Mouse (Mus musculus) heart, postnatal 0 days (tissue): ENCODE results near the gene Neurl1b. TPM values are rescaled to one million over a fixed set of nuclear protein-coding genes. Genes with fewer than 3 reads are reported as not detected.

Source experiments
- ATAC-seq: fragments of 200-750 bp; cut with Nextera tagmentation; 2 replicates; pipeline ENCODE4 v1.8.0; 2017; ENCODE audit warnings: low read depth, moderate number of reproducible peaks, moderate library complexity; ENCODE audit not compliant: insufficient read depth
- DNase-seq: peaks from one replicate; pipeline ENCODE4 v3.0.0-alpha.2; 2016; ENCODE audit warnings: low spot score
- H3K27ac ChIP-seq: fragments of 300-500 bp; sonication (generic); 2 replicates; pipeline ENCODE4 v1.5.1; 2014; ENCODE audit warnings: low read depth, mild to moderate bottlenecking
- H3K27me3 ChIP-seq: fragments of 300-500 bp; sonication (generic); 2 replicates; pipeline ENCODE4 v1.6.1; 2014; ENCODE audit warnings: low read length, mixed read lengths; ENCODE audit not compliant: control insufficient read depth, insufficient read depth
- H3K36me3 ChIP-seq: fragments of 300-500 bp; sonication (generic); replicated peaks from 2 replicates; pipeline ENCODE4 v1.6.1; 2014; ENCODE audit warnings: low read length, mixed read lengths; ENCODE audit not compliant: control insufficient read depth, insufficient read depth
- H3K4me1 ChIP-seq: fragments of 300-500 bp; sonication (generic); 2 replicates; pipeline ENCODE4 v1.6.1; 2014; ENCODE audit warnings: antibody characterized with exemption; ENCODE audit not compliant: control insufficient read depth, insufficient read depth
- H3K4me2 ChIP-seq: fragments of 300-500 bp; sonication (generic); 2 replicates; pipeline ENCODE4 v1.6.1; 2014; ENCODE audit warnings: low read depth, mild to moderate bottlenecking, low read length, moderate library complexity
- H3K4me3 ChIP-seq: fragments of 300-500 bp; sonication (generic); 2 replicates; pipeline ENCODE4 v1.5.1; 2014; ENCODE audit warnings: low read depth, low read length
- H3K9ac ChIP-seq: fragments of 300-500 bp; sonication (generic); replicated peaks from 2 replicates; pipeline ENCODE4 v1.6.1; 2014; ENCODE audit warnings: low read depth, low read length, mixed read lengths
- H3K9me3 ChIP-seq: fragments of 300-500 bp; sonication (generic); replicated peaks from 2 replicates; pipeline ENCODE4 v1.6.1; 2016; ENCODE audit warnings: low read length; ENCODE audit not compliant: control insufficient read depth
- CTCF ChIP-seq: IDR thresholded peaks from 2 replicates; pipeline ENCODE4 v1.5.1; 2016; ENCODE audit warnings: antibody characterized with exemption, control low read depth, low read depth
- EP300 ChIP-seq: IDR thresholded peaks from 2 replicates; pipeline ENCODE4 v1.6.1; 2016; ENCODE audit warnings: antibody characterized with exemption, low read depth
- WGBS: fragments of 180-500 bp; shearing (Covaris S2); extraction: QIAGEN DNeasy Blood & Tissue Kit; methylation state at CpG from one replicate; pipeline ENCODE4 v1.1.7; 2014; 5-methylcytosine and 5-hydroxymethylcytosine counted together
- polyA plus RNA-seq: library from polyadenylated mRNA; unstranded; fragments of >200 nt; fragmentation: Nextera tagmentation; extraction: Ambion mirVana; gene quantifications from 2 replicates; pipeline ENCODE4 v1.2.1, GENCODE M21; 2015
- total RNA-seq: library from RNA; depleted of rRNA; stranded (reverse); fragments of >200 nt; gene quantifications from 2 replicates; pipeline ENCODE4 v1.2.3, GENCODE M21; 2014; ENCODE audit warnings: low replicate concordance; rRNA removed

Gene Neurl1b
- total RNA-seq (66.1 and 143 TPM in 2 replicates), polyA plus RNA-seq (1.2 and 1.6 TPM in 2 replicates)

DNA sequence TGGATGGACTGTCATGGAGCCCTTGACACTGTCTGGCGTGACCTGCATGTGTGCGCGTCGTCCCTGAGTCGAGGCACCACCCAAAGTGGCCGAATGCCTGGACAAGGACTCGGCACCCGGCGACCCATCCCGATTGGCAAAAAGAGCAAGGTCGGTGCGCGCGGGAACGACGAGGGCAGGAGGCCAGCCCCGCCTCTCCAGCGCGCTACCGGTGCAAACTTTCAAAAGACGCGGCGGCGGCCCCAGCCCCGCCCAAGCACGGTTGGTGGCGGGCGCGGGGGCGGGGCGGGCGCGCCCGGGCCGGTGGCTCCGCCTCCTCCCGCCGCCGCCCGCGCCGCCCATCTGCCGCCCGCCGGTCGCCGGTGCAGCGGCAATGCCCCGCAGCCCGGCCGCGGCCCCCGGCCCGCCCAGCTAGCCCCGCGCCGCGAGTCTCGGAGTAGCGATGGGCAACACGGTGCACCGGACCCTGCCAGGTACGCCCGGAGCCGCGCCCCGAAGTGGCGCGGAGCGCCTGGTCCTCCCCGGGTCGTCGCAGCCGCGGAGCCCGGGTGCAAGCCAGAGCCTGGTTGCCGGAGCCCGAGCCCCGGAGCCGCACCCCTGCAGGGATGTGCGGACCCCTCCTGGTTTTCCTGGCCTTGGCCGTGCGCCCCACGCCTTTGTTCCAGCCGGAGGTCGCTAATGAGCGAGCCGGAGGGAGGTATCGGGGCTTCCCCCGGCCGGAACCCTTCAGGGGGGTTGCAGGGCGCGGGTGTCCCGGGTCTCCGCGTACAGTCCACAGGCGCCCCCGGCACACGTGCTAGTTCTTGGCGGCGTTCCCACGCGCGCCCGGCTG lies at the start of gene Neurl1b:
Gene Neurl1b (plus strand): TSS at position 307 of the 832 bp plus-strand sequence.
- 1% methylated on average over 75 of the region's 105 CpGs for WGBS
- H3K4me1 ChIP-seq: peaks cover 26% of the 10 kb centered on the region; the same call in 1 of the 2 replicates
- no peaks in the 10 kb centered on the region for H3K9me3 ChIP-seq
- H3K36me3 ChIP-seq: no peaks in the 10 kb centered on the region
- 0 out of 2 replicates have a peak, but pooled peaks cover 6% of the 10 kb centered on the region for H3K27me3 ChIP-seq
- H3K27ac ChIP-seq: peak within 1 kb of the TSS; percentile 31
- H3K4me3 ChIP-seq: peak within 1 kb of the TSS; percentile 65
- peak within 1 kb of the TSS; percentile 99 for H3K4me2 ChIP-seq
- TF ChIP-seq EP300 (no peak), CTCF (no peak)
- DNase-seq (peak; percentile 51), ATAC-seq (peak; percentile 75)
- H3K9ac ChIP-seq: peak within 1 kb of the TSS; percentile 64

GRCm38 (mm10) chr17:26366792-26367191 lies 47.8 kb upstream of the Neurl1b start:
- Histone ChIP-seq H3K4me3 (no peak overlapping the region), H3K4me2 (no peak overlapping the region), H3K36me3 (no peaks in the 10 kb centered on the region), H3K27me3 (no peaks in the 10 kb centered on the region), H3K4me1 (peaks cover 35% of the 10 kb centered on the region), H3K9ac (no peak overlapping the region), H3K27ac (no peak overlapping the region), H3K9me3 (no peaks in the 10 kb centered on the region)
- WGBS: 75% methylated on average over 4 of the region's 4 CpGs
- ATAC-seq: no peak
- TF ChIP-seq CTCF (no peak), EP300 (no peak)
- DNase-seq: no peak

- no peak for TF ChIP-seq EP300
- H3K4me1 ChIP-seq: peaks cover 23% of the 10 kb centered on the region
- 78% methylated on average over 10 of the region's 10 CpGs for WGBS
- no peak overlapping the region for H3K27ac ChIP-seq
- no peaks in the 10 kb centered on the region for H3K27me3 ChIP-seq
- DNase-seq (peak; percentile 50), ATAC-seq (0 out of 2 replicates have a peak, but pooled peaks have one; percentile 11)
- no peaks in the 10 kb centered on the region for H3K9me3 ChIP-seq
- H3K9ac ChIP-seq: no peak overlapping the region
- no peaks in the 10 kb centered on the region for H3K36me3 ChIP-seq
- H3K4me2 ChIP-seq: no peak overlapping the region
- no peak overlapping the region for H3K4me3 ChIP-seq
Observed at GRCm38 (mm10) chr17:26368336-26368992, 46.2 kb upstream of the Neurl1b start.

DNA sequence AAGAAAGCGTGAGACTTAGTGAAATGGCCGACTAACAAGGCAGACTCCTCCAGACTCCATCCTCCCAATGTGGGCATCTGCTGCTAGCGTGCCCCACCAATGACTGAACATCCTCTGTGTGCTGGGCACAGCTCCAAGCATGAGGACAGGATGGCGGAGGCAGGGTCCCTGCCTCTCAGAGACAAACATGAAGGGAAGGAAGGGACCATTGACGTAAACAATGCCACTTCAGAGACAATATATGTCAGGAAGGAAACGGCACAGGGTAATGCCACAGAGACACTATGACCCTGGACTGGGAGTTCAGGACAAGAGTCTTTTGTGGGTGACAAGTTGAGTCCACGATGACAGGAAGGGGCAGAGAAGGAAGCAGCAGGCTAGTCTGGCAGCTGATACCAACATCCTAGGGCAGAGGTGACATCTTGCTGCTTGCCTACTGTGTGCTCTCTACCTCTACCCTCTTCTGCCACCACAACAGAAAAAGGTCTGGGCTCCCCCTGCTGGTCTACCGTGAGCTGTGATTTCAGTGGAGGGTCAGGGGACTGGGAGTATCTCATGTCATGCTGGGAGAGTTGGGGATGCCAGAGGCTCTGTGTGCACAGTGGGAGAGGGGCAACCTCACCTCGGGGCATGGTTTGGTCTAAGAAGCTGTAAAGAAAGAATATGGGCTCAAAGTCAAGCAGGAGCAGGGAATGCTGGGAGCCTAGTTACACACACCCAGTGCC lies 43.9 kb upstream of the Neurl1b start:
- H3K4me1 ChIP-seq: peaks cover 11% of the 10 kb centered on the region

DNA sequence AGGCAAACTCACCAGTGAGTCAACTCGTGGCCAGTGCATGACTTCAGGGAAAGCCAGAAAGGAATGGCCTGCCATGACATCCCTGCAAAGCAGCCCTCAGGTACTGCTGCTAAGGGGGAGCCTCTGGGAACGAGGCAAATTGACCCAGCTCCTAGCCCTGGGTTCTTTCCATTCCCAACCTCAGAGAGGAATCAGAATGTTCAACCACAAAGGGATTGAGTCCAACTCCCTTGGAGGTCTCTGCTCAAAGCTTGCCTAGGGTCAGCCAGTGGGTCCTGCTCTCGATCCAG lies 43.4 kb upstream of the Neurl1b start:
- no peaks in the 10 kb centered on the region for H3K36me3 ChIP-seq
- no peak overlapping the region for H3K9ac ChIP-seq
- no peak overlapping the region for H3K4me2 ChIP-seq
- WGBS: 62% methylated on average over 3 of the region's 3 CpGs
- H3K4me1 ChIP-seq: peaks cover 11% of the 10 kb centered on the region
- ATAC-seq (no peak), DNase-seq (no peak)
- no peaks in the 10 kb centered on the region for H3K27me3 ChIP-seq
- no peaks in the 10 kb centered on the region for H3K9me3 ChIP-seq
- H3K27ac ChIP-seq: no peak overlapping the region
- TF ChIP-seq CTCF: no peak
- no peak for TF ChIP-seq EP300
- H3K4me3 ChIP-seq: no peak overlapping the region

More for the DNA sequence above, 43.9 kb upstream of the Neurl1b start:
- Histone ChIP-seq H3K36me3 (no peaks in the 10 kb centered on the region), H3K27ac (no peak overlapping the region), H3K9me3 (no peaks in the 10 kb centered on the region), H3K4me2 (no peak overlapping the region), H3K4me3 (no peak overlapping the region), H3K27me3 (no peaks in the 10 kb centered on the region), H3K9ac (no peak overlapping the region)
- 23% methylated on average over 9 of the region's 9 CpGs for WGBS
- peak; percentile 38 for DNase-seq
- TF ChIP-seq CTCF (peak; percentile 79), EP300 (0 out of 2 replicates have a peak, but pooled peaks have one; percentile 27)
- peak; percentile 62; the same call in 1 of the 2 replicates for ATAC-seq
